Mouse (Mus musculus): ENCODE measurements around the gene Erich4.

The Erich4 gene

GRCm38 (mm10) chr7:25615706-25616011 lies at the start of gene Erich4:
TSS of gene Erich4 (minus strand) at chr7:25615892.
- no peak for DNase-seq (ENCODE audit: low spot score in 2 of 2)

GRCm38 (mm10) chr7:25658657-25659472 lies 43.2 kb upstream of the Erich4 start, which contains the start of the genes Bckdha and Exosc5:
TSS of gene Bckdha (minus strand) at chr7:25658981.
TSS of gene Exosc5 (plus strand) at chr7:25659164.
- DNase-seq (ENCODE audit: low spot score in 2 of 2): peak; percentile 99

DNA sequence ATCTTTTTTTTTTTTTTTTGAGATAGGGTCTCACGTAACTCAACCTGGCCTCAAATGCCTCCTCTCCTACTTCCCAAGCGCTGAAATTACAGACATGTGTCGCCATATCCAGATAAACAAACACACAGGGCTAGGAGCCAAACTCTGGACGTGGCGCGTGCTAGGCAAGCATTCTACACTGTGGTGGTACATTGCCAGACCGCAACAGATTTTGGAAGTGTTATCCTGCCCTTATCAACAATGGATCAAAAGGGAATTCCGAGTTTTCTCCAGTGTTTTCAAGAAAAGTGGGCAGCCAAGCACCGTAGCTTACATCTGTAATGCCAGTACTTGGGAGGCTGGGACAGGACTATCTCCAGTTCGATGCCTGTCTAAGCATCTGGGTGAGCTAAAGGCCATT lies 42.1 kb upstream of the Erich4 start:
- no peak for DNase-seq (ENCODE audit: low spot score in 2 of 2)

- no peak for DNase-seq (ENCODE audit: low spot score in 2 of 2)
Observed at GRCm38 (mm10) chr7:25655601-25656428, 40.1 kb upstream of the Erich4 start.

DNA sequence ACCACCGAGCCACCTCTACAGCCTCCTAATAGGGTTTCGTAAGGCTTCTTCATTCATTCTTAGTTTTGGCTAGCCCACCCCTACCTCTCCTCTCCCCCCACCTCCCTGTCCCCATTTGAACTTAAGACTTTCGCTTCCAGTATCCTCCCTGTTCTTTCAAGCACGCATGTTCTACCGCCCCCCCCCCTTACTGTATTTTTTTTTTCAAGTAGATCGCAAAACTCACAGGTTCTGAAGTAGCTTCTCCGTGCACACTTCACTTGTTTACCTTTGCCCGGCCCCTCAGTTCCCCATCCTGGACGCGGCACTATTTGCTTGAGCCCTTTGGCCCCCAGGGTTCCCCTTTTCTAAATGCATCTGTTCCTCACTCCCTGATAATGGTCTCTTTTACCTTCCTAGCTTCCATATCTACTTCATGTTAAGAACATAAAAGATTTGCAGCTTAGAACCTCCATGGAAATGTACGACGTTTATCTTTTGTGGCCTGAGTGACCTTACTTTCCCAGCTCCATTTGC lies 36.6 kb upstream of the Erich4 start:
- no peak for DNase-seq (ENCODE audit: low spot score in 2 of 2)

- DNase-seq (ENCODE audit: low spot score in 2 of 2): no peak
Observed at GRCm38 (mm10) chr7:25651281-25651680, 35.6 kb upstream of the Erich4 start.

DNA sequence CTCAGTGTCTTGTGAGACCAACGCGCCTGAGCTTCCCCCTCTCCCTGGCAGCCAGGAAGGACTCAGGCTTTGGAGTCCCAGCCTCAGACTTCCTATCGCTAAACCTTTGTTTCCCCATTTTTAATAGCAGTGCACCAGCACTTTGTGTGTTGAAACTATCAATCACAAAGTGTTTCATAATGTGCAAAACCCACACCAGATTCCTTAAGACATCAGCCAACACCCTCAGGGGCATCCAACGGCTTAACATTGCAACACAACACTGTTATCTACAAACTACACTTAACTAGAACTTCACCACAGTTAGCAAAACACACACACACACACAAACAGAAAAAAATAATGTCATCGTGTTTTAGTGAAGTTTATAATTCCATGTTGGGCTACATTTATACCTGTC lies 34.1 kb upstream of the Erich4 start:
- no peak for DNase-seq (ENCODE audit: low spot score in 2 of 2)

- DNase-seq (ENCODE audit: low spot score in 2 of 2): no peak
Observed at GRCm38 (mm10) chr7:25647574-25648123, 32.0 kb upstream of the Erich4 start.

DNA sequence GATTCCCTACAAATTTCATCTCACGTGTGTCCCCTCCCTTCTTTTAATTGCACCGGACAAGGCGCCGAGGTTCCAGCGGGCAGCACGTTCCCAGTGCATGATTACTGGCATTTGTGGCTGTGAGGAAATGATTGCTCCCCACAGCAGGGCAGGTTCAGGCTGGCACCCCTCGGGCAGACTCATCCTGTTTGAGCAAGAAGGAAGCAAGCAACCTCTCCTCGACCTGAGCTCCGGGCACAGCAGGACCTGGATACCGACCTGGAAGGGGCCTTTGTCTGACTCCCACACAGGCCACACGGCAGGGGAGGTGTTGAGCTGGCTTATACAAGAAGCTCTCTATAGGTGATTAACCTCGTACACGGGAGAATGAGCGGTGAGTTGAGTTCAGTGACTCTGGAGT lies 29.4 kb upstream of the Erich4 start:
- DNase-seq (ENCODE audit: low spot score in 2 of 2): no peak

GRCm38 (mm10) chr7:25644631-25645030 lies 28.9 kb upstream of the Erich4 start:
- no peak for DNase-seq (ENCODE audit: low spot score in 2 of 2)

GRCm38 (mm10) chr7:25644136-25644535 lies 28.4 kb upstream of the Erich4 start:
- DNase-seq (ENCODE audit: low spot score in 2 of 2): no peak

- DNase-seq (ENCODE audit: low spot score in 2 of 2): peak; percentile 50 to 53
Observed at GRCm38 (mm10) chr7:25639754-25640153, 24.1 kb upstream of the Erich4 start.

GRCm38 (mm10) chr7:25637099-25637498 lies 21.4 kb upstream of the Erich4 start:
- DNase-seq (ENCODE audit: low spot score in 2 of 2): no peak

DNA sequence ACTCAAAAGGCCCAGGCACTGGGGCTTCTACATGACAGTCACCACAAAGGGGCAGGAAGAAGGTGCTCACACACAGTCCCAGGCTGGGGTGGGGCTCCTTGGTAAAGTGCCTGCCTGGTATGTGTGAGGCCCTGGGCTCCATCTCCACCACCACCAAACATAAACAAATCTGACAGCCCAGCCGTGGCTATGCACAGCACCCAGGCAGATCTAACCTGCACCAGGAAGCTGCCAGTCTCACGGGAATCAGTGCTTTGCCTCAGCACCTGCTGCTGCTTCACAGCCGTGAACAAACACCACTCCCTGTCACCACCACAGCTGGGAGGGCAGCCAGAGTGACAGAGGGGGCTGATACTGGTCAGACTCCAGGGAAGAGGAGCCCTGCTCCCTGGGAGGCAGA lies 20.7 kb upstream of the Erich4 start:
- DNase-seq (ENCODE audit: low spot score in 2 of 2): no peak

GRCm38 (mm10) chr7:25632679-25633078 lies 17.0 kb upstream of the Erich4 start:
- no peak for DNase-seq (ENCODE audit: low spot score in 2 of 2)

- no peak for DNase-seq (ENCODE audit: low spot score in 2 of 2)
Observed at GRCm38 (mm10) chr7:25628323-25628620, 12.6 kb upstream of the Erich4 start.

DNA sequence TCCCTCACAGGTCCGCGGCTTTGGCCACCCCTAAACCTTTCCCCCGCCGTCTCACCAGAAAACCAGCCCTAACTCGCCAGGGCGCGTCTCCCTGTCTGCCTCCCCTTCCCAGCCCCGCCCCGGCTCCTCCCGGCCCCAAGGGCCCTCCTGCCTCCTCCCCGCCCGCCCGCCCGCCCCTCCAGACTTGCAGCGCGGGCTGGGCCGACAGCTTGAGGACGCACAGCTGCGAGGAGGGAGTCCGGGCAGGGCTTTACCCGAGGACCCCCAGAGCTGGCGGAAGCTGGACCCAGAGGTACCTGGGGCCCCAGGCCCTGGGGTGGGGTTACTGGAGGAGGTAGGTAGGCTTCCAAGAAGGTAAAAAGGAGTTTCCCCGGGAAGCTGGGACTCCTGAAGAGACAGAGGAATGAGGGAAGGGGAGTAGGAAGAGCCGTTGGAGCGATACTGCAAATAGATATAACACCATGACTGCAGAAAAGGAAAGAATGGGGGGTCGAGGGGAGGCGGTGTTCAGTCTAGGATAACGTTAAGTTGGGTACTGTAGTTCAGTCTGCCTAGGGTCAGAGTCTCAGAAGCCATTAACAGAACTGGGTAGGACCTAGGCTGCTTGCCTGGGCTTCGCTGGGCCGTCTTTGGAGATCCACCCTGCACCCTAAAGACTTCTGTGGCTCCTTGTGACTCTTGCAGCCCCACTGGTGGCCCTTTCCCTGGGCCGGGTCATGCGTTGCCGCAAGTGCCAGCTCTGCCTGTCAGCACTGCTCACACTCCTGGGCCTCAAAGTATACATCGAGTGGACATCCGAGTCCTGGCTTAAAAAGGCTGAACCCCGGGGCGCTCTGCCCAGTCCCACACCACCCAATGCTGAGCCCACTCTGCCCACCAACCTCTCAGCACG lies 12.0 kb upstream of the Erich4 start:
- no peak for DNase-seq (ENCODE audit: low spot score in 2 of 2)

DNA sequence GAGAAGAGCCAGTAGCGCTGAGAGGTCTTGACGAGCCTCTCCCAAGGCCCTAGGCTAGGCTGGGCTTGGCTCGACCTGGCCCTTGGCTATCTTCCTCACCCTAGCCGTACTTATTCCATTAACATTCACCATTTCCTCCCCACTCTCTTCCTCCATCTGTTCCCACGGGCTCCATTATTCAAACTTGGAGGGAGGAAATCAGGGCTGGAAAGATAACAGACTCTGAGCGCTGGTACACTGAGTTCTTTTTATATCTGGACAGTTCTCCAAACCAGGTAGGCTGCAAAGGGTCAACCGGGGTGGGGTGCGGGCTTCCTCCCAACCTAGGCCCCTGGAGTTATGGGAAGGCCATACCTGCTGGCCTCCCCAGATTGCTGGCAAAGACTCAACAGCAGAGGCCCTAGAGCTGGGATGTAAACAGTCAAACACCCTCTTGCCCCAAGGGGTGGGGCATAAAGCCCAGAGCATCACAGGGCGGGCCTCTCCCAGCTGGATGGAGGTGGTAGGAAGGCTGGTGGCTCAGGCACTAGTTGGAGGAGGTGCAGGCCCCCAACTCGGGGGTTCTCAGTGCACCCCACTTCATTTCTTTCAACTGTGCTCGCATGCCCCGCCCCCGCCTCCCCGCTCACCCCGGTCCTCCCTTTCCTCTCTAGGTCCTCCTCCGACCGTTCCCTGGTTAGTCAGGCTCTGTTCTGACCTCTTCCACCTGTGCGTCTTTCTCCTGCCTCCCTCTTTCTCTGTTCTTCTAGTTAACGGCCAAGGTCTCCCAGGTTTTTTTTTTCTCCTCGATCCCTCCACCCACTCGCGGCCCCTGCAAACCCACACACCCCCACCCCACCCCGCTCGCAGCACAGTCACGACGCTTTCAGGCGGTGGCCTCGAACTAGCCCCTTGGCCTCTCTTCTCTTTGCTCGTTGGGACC lies 11.1 kb upstream of the Erich4 start, which contains the start of gene B3gnt8:
Gene B3gnt8, plus strand, starts transcription at position 146 of the 922 bp plus-strand sequence.
- no peak for DNase-seq (ENCODE audit: low spot score in 2 of 2)

GRCm38 (mm10) chr7:25625594-25626250 lies 10.0 kb upstream of the Erich4 start:
- no peak for DNase-seq (ENCODE audit: low spot score in 2 of 2)

DNA sequence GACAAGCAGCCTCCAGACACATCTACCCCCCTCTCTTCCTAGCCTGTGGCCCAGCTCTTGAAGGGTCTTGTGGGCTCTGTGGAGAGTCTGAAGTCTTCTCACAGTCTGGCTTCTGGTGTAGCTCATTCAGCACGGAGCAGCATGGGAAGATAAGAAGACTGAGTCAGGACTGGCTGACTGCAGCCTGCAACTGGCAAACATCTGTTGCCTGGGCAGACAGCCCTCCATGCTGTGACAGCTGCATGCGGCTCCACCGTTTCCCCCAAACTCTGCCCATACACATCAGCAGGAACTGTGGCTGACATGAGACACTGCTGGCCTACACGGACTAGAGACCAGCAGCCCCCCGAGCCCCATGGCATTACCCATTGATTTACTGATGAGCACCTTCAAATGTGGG lies 9.2 kb upstream of the Erich4 start:
- no peak for DNase-seq (ENCODE audit: low spot score in 2 of 2)

Data from right cerebral cortex, postnatal 36 days (tissue).